Mouse (Mus musculus) ES-Bruce4 (cell line): Measurements from ENCODE around the gene Gins2. TPM values are rescaled to one million over a fixed set of nuclear protein-coding genes. Genes with fewer than 3 reads are reported as not detected.

Experiments
- H3K27ac ChIP-seq: 2 replicates; pipeline ENCODE4 v1.5.1; 2012; ENCODE audit warnings: low read length, inconsistent platforms; ENCODE audit not compliant: insufficient read depth
- H3K27me3 ChIP-seq: 2 replicates; pipeline ENCODE4 v1.6.1; 2012; ENCODE audit warnings: mild to moderate bottlenecking, low read length, inconsistent platforms; ENCODE audit not compliant: control insufficient read depth, poor library complexity, insufficient read depth, severe bottlenecking
- H3K36me3 ChIP-seq: 2 replicates; pipeline ENCODE4 v1.6.1; 2012; ENCODE audit warnings: inconsistent platforms, mild to moderate bottlenecking, low read length, moderate library complexity; ENCODE audit not compliant: control insufficient read depth, poor library complexity, insufficient read depth, severe bottlenecking
- H3K4me1 ChIP-seq: one replicate; pipeline ENCODE4 v1.8.1; 2011; ENCODE audit warnings: low read length; ENCODE audit not compliant: control insufficient read depth, insufficient read depth
- H3K4me3 ChIP-seq: 2 replicates; pipeline ENCODE4 v1.5.1; 2011; ENCODE audit warnings: low read depth, mild to moderate bottlenecking, low read length
- H3K9ac ChIP-seq: 2 replicates; pipeline ENCODE4 v1.6.1; 2012; ENCODE audit warnings: low read depth, mild to moderate bottlenecking, inconsistent platforms; ENCODE audit not compliant: poor library complexity, severe bottlenecking
- H3K9me3 ChIP-seq: replicated peaks from 2 replicates; pipeline ENCODE4 v1.6.1; 2012; ENCODE audit warnings: mild to moderate bottlenecking, low read length, inconsistent platforms; ENCODE audit not compliant: control insufficient read depth, poor library complexity, insufficient read depth, severe bottlenecking
- CTCF ChIP-seq: IDR thresholded peaks from one replicate; pipeline ENCODE4 v1.8.1; 2011; ENCODE audit warnings: low read depth, low read length
- EP300 ChIP-seq: IDR thresholded peaks from 2 replicates; pipeline ENCODE4 v1.6.1; 2011; ENCODE audit warnings: low read depth, low read length; ENCODE audit not compliant: insufficient read depth
- POLR2A ChIP-seq: IDR thresholded peaks from one replicate; pipeline ENCODE4 v1.8.1; 2011; ENCODE audit warnings: low read length; ENCODE audit not compliant: insufficient read depth
- polyA plus RNA-seq: library from polyadenylated mRNA; stranded (reverse); fragments of >200 nt; gene quantifications from 2 replicates; pipeline ENCODE4 v1.2.4, GENCODE M21; 2011; ENCODE audit warnings: low read depth; ENCODE audit not compliant: missing spikeins, insufficient read depth, insufficient read length

The Gins2 gene
- polyA plus RNA-seq, 1 experiment = 52.0 TPM

GRCm38 (mm10) chr8:120561539-120562435 lies 27.3 kb downstream of the Gins2 start:
- peaks cover 36% of the 10 kb centered on the region for H3K36me3 ChIP-seq
- H3K4me3 ChIP-seq = no peak overlapping the region
- TF ChIP-seq POLR2A (no peak), CTCF (peak; percentile 81), EP300 (0 out of 2 replicates have a peak, but pooled peaks have one; percentile 4)
- no peaks in the 10 kb centered on the region for H3K27me3 ChIP-seq
- peaks cover 7% of the 10 kb centered on the region for H3K4me1 ChIP-seq
- H3K9me3 ChIP-seq = no peaks in the 10 kb centered on the region
- no peak overlapping the region for H3K9ac ChIP-seq
- H3K27ac ChIP-seq = no peak overlapping the region

GRCm38 (mm10) chr8:120560535-120560934 lies 28.6 kb downstream of the Gins2 start:
- Histone ChIP-seq H3K27ac (no peak overlapping the region), H3K9me3 (no peaks in the 10 kb centered on the region), H3K4me3 (no peak overlapping the region), H3K27me3 (no peaks in the 10 kb centered on the region), H3K36me3 (peaks cover 37% of the 10 kb centered on the region), H3K4me1 (peaks cover 8% of the 10 kb centered on the region), H3K9ac (no peak overlapping the region)
- TF ChIP-seq POLR2A = no peak
- no peak for TF ChIP-seq CTCF
- no peak for TF ChIP-seq EP300

- Histone ChIP-seq H3K27me3 (no peaks in the 10 kb centered on the region), H3K9ac (no peak overlapping the region), H3K4me3 (no peak overlapping the region), H3K9me3 (no peaks in the 10 kb centered on the region), H3K36me3 (peaks cover 37% of the 10 kb centered on the region), H3K4me1 (peaks cover 8% of the 10 kb centered on the region), H3K27ac (no peak overlapping the region)
- TF ChIP-seq CTCF (no peak), EP300 (no peak), POLR2A (no peak)
Measured at GRCm38 (mm10) chr8:120559654-120560053, 29.4 kb downstream of the Gins2 start.

GRCm38 (mm10) chr8:120558162-120558561 lies 30.9 kb downstream of the Gins2 start:
- Histone ChIP-seq H3K4me3 (no peak overlapping the region), H3K9ac (no peak overlapping the region), H3K27me3 (no peaks in the 10 kb centered on the region), H3K27ac (no peak overlapping the region), H3K36me3 (peaks cover 42% of the 10 kb centered on the region), H3K4me1 (peaks cover 8% of the 10 kb centered on the region), H3K9me3 (no peaks in the 10 kb centered on the region)
- TF ChIP-seq POLR2A = no peak
- no peak for TF ChIP-seq CTCF
- TF ChIP-seq EP300 = no peak

GRCm38 (mm10) chr8:120557170-120557965 lies 31.7 kb downstream of the Gins2 start:
- Histone ChIP-seq H3K36me3 (peaks cover 35% of the 10 kb centered on the region), H3K27me3 (no peaks in the 10 kb centered on the region), H3K9ac (no peak overlapping the region), H3K4me3 (no peak overlapping the region), H3K9me3 (no peaks in the 10 kb centered on the region), H3K4me1 (peaks cover 8% of the 10 kb centered on the region), H3K27ac (no peak overlapping the region)
- TF ChIP-seq EP300 = no peak
- TF ChIP-seq CTCF = no peak
- TF ChIP-seq POLR2A = no peak
